Mouse (Mus musculus): ENCODE measurements at regions not wholly inside any gene's neighbourhood (a gene's known extent, or its start where the extent isn't known, plus 50 kb on each side); places are given as distances from the start of the nearest gene placed in this dataset.

- no peak for ATAC-seq (ENCODE audit: insufficient number of reproducible peaks, low FRiP score, low TSS enrichment)
Measured at GRCm38 (mm10) chr12:112235841-112236240, 89.8 kb downstream of the Kif26a start.

GRCm38 (mm10) chr12:112237061-112237490 lies 91.1 kb downstream of the Kif26a start:
- ATAC-seq (ENCODE audit: insufficient number of reproducible peaks, low FRiP score, low TSS enrichment): no peak

- no peak for ATAC-seq (ENCODE audit: insufficient number of reproducible peaks, low FRiP score, low TSS enrichment)
Measured at GRCm38 (mm10) chr12:112238834-112239233, 92.8 kb downstream of the Kif26a start.

- ATAC-seq (ENCODE audit: insufficient number of reproducible peaks, low FRiP score, low TSS enrichment): no peak
Measured at GRCm38 (mm10) chr12:112241740-112242171, 95.7 kb downstream of the Kif26a start.

- ATAC-seq (ENCODE audit: insufficient number of reproducible peaks, low FRiP score, low TSS enrichment): no peak
Measured at GRCm38 (mm10) chr12:112243231-112243630, 97.2 kb downstream of the Kif26a start.

- no peak for ATAC-seq (ENCODE audit: insufficient number of reproducible peaks, low FRiP score, low TSS enrichment)
Measured at GRCm38 (mm10) chr12:112250894-112251293, 104.9 kb downstream of the Kif26a start.

GRCm38 (mm10) chr12:112253461-112253860 lies 107.5 kb downstream of the Kif26a start:
- no peak for ATAC-seq (ENCODE audit: insufficient number of reproducible peaks, low FRiP score, low TSS enrichment)

- no peak for ATAC-seq (ENCODE audit: insufficient number of reproducible peaks, low FRiP score, low TSS enrichment)
Measured at GRCm38 (mm10) chr12:112255223-112255622, 109.2 kb downstream of the Kif26a start.

GRCm38 (mm10) chr12:112257691-112258090 lies 111.7 kb downstream of the Kif26a start:
- ATAC-seq (ENCODE audit: insufficient number of reproducible peaks, low FRiP score, low TSS enrichment): no peak

- ATAC-seq (ENCODE audit: insufficient number of reproducible peaks, low FRiP score, low TSS enrichment): peak; percentile 77
Measured at GRCm38 (mm10) chr12:112263283-112264056, 117.5 kb downstream of the Kif26a start.

- 0 out of 2 replicates have a peak, but pooled peaks have one; percentile 12 for ATAC-seq (ENCODE audit: insufficient number of reproducible peaks, low FRiP score, low TSS enrichment)
Measured at GRCm38 (mm10) chr12:112264201-112264600, 118.2 kb downstream of the Kif26a start.

GRCm38 (mm10) chr12:112265289-112265969 lies 119.4 kb downstream of the Kif26a start:
- ATAC-seq (ENCODE audit: insufficient number of reproducible peaks, low FRiP score, low TSS enrichment): no peak

GRCm38 (mm10) chr12:112274026-112274425 lies 128.0 kb downstream of the Kif26a start:
- ATAC-seq (ENCODE audit: insufficient number of reproducible peaks, low FRiP score, low TSS enrichment): no peak

GRCm38 (mm10) chr12:112274756-112275155 lies 128.7 kb downstream of the Kif26a start:
- ATAC-seq (ENCODE audit: insufficient number of reproducible peaks, low FRiP score, low TSS enrichment): no peak

GRCm38 (mm10) chr12:112276651-112277050 lies 130.6 kb downstream of the Kif26a start:
- no peak for ATAC-seq (ENCODE audit: insufficient number of reproducible peaks, low FRiP score, low TSS enrichment)

GRCm38 (mm10) chr12:112277511-112277910 lies 131.5 kb downstream of the Kif26a start:
- ATAC-seq (ENCODE audit: insufficient number of reproducible peaks, low FRiP score, low TSS enrichment): no peak

GRCm38 (mm10) chr12:112285096-112285495 lies 139.1 kb downstream of the Kif26a start:
- no peak for ATAC-seq (ENCODE audit: insufficient number of reproducible peaks, low FRiP score, low TSS enrichment)

GRCm38 (mm10) chr12:112288786-112289185 lies 142.8 kb downstream of the Kif26a start:
- no peak for ATAC-seq (ENCODE audit: insufficient number of reproducible peaks, low FRiP score, low TSS enrichment)

GRCm38 (mm10) chr12:112290299-112290698 lies 144.3 kb downstream of the Kif26a start:
- no peak for ATAC-seq (ENCODE audit: insufficient number of reproducible peaks, low FRiP score, low TSS enrichment)

- ATAC-seq (ENCODE audit: insufficient number of reproducible peaks, low FRiP score, low TSS enrichment): no peak
Measured at GRCm38 (mm10) chr12:112291748-112292561, 145.9 kb downstream of the Kif26a start.

- ATAC-seq (ENCODE audit: insufficient number of reproducible peaks, low FRiP score, low TSS enrichment): no peak
Measured at GRCm38 (mm10) chr12:112293105-112293504, 147.1 kb downstream of the Kif26a start.
